Mouse (Mus musculus): ENCODE results near the gene Nlrp6.
"Not testable (repeated sequence)": the region's sequence is repeated elsewhere in the genome, so short reads cannot be mapped to it uniquely, and the experiment has no call there.

Nlrp6 gene

DNA sequence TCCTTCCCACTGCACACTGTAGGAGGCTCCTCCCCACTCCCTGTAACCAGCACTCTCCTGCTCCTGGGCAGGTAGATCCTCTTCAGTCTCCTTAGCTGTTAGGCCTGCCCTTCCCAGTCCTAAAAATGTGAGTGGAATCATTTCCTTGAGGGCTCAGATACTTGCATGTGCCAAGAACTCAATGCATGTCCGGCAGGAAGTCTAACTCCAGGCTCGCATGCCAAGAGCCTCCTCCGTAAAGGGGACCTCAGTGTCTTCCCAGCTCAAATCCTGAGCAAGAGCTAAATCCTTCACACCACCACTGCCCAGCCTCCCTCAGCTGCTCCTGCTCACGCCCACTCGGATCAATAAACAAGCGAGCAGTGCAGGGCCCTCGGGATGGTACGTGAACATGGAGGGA is 30.3 kb downstream of the Nlrp6 start:
- no peak for DNase-seq

DNA sequence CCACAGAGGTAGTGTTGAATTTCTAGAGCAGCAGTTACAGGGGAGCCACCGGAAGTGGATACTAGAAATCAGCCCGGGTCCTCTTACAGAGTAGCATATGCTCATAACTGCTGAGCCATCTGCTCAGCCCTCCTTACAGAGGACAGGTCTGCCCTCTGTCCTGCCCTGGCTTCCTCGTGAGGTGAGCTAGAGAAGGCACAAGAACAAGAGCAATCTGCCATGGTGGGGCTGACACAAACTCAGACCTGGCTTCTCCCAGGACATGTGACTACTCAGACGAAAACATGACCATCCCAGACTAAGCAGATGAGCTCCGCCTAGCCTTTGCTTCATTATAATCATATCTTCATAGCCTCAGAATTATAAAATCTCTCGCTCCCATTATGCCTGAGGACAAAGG is 31.1 kb downstream of the Nlrp6 start:
- no peak for DNase-seq

DNA sequence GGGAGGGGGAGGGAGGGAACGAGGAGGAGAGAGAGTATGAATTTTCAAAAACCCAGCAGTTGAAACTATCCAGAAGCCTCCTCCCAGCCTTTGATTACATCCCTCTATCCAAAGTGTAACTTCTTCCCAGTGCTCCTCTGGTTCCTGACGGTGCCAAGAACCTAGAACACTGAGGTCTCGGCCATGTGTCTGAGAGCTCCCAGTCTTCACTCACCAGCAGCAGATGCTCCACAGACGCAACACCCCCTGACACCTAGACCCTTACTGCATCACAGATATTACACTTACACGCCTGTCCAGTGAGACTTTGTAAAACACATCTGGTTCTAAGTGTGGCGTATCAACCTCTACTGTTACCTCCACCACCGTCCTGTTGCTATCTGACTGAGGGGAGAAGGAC is 31.7 kb downstream of the Nlrp6 start:
- DNase-seq = no peak

DNA sequence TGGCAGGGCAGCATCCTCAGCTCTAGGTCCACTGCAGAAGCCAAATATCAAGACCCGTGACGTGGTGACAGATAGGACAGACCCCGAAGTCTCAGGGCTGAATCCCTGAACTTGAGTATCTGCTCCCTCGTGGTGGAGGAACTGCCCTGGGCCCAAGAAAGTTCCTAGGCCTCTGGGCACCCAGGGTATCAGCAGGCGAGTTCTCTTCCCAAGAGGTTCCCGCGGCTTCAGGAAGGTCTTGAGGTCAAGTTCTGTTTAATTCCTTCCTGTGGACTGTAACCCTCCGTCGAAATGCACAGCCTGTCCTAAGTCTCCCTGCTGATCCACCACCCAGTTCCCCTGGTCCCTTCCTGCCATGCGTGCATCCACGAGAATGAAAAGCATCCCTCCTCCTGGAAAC is 32.4 kb downstream of the Nlrp6 start:
- DNase-seq = no peak

DNA sequence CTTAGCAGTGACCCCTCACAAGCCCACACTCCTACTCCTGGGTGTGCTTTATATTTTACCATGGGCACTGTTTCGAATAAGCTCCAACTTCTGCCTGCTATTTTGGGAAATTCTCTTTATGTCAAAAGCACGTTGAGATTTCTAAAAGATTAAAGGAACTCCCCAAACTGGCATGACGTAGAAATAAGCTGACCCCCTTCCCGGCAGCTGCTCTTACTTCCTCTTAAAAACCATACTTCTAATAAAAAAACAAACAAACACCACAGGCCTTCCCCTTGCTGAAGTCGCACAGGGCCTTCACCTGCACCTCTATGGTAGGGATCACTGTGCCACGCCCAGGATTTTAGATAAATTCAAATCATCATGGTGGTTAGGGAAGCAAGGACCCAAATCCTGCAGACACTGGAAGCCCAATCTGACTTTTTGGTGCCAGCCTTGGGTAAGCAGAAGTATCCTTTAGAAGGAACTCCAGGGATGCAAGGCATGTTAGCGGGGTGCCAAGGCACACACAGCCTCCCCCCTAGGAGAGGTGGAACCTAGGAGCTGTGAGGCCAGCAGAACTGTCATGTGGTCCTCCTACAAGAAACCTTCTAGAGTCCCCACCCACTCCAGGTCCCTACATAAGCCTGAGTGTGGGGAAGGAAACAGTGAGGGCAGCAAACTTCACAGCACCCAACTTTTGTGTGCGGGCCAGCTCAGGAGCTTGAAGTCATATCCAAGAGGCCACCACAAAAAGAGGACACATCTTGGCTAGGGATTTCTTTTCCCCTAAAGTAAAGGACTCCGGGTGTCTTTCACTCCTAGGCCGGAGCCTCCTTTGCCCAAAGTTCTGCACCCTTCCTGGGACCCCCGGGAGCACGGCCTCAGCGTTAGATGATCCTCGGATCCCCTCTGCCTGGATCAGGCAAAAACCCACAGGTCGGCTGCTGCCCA is 33.4 kb downstream of the Nlrp6 start:
- no peak for DNase-seq

DNA sequence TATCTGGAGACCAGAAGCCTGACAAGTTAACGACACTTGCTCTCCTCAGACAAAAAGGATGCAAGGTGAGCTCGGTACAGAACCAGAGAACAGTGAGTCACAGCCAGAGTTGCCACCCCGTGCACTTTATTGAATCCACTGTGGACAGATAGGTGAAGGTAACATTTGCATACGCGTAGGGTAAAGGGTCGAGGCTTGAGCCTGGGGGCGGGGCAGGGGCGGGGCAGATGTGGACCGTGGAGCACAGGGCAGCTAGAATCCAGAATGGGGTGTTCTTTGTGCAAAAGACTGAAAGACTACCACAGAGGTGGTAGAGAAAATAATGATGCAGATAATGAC is 34.0 kb downstream of the Nlrp6 start:
- DNase-seq = no peak

DNA sequence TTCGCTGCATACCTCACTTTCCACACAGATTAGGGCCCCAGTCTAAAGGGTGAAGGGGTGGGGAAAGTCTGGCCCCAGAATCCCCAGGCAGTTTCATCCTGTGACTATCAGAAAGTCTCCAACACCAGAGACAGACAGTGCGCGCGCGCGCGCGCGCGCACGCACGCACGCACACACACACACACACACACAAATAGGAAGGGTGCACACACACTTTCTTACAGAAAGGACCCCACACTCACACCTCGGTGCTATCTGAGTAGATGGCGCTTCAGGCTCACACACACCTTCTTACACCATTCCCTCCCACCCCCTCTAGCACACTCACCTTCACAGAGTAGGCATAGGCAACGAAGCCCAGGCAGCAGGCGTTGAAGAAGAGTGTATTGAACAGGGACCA is 34.6 kb downstream of the Nlrp6 start:
- DNase-seq = no peak

DNA sequence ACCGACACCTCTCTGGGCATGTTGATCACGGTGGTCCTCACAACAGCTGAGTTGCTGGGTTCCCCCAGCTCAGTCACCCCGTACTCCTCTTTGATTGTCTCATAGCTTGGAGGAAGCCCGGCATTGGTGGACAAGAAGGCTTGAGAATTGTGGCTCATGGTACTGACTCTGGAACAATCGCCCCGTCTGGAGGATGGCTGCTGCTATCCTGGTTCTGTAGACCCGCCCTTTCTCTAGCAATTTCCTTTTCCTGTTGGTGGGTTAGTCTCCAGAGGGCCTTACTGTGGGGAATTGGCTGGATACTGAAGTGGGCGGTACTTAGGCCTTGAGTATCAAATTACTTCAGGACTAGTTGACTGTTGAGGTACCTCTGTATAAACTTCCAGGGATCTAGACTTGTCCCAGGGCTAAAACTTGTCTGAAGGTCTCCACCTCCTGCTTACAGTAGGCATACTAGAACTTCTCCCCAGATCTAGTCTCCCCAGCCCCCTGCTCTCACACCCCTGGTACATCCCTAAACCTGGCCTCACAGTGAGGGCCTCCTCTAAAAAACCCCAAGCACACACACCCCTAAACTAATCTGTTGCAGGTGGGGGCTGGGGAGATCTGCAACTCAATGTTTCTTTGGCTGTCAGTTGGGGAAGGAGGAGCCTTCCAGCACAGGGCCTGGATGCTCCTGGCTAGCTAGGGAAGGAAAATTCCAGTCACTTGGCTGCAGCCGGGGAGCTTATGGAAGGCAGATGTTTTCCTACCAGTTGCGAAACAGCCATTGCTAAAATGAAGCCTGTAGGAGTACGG is 35.3 kb downstream of the Nlrp6 start, which contains the start of the genes Gm45717 and Ifitm2:
Gm45717 (minus strand) TSS at position 180 of the 798 bp plus-strand sequence.
Ifitm2 (minus strand) TSS at position 230 of the 798 bp plus-strand sequence.
- DNase-seq = no peak

DNA sequence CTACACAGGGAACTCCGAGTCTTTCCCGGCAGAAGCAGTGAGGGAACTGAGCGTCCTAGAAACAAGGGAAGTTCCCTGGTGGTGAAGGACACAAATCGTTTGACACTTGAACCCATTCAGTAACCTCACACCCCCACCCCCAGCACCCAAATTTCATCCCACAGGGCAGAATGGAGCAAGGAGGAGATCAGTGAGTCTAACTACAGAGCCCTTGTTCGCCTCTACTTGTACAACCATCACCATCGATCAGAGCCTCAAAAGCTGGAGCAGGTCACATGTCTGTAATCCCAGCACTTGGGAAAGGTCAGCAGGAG is 35.8 kb downstream of the Nlrp6 start:
- no peak for DNase-seq

DNA sequence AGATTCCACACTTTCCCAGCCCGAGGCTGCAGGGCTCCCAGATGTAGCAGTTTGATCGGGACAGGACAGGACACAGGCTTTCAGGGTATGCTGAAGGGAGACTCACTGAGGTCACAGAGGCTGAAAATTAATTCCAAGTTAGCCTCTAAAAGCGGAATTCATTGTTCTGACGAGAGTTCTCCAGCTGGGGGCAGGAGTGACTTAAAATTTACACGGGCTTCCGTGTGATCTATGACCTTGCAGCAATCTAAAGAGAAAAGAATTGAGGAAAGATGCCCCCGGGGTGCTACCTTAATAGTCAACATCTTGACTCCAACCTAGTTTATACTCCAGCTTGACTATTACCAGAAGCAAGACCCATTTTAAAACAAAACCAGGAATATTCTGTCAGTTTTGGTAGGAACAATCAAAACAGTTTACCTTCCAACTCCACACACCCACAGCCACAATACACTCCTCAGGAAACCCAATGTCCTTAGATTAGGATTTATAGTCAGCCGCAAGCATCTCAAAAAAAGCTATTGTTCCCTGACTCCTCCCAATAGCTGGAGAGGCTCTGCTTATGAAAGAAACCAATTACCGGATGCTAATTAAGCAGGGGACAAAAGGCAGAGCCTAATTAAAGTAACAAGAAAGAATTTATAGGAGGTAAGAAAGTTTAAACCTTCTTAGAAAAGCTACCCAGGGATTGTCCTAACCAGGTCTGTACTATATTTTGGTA is 38.6 kb downstream of the Nlrp6 start:
- DNase-seq = no peak

DNA sequence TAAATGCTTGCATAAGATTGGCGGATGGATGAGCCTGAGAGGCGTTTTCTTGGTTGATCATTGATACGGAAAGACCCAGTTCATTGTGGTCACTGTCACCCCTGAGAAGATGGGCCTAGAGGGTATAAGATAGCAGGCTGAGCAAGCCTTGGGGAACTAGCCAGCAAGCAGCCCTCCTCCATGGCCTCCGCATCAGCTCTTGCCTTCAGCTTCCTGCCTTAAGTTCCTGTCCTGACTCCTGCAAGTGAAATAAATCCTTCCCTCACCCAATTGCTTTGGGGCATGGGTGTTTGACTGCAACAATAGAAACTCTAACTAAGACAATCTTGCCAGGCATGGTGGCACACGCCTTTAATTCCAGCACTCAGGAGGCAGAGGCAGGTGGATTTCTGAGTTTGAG is 39.3 kb downstream of the Nlrp6 start:
- DNase-seq = no peak

DNA sequence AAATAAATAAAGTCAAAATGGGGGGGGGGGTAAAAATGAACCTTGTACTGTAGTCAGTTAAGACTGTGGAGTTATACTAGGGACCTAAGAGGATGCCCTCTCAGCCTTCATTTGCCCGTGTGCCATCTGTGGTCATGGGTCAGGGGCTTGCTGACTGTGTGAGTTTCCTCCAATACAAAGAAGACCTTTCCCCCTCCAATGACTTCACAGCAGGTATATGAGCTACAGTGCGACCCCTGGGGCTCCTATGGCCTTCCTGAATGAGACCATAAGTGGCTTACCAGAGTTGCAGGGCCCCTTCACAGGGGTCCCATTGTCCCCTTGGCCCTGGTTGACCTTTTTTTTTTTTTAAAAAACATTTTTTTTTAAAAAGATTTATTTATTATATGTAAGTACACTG is 40.7 kb downstream of the Nlrp6 start:
- DNase-seq = no peak

DNA sequence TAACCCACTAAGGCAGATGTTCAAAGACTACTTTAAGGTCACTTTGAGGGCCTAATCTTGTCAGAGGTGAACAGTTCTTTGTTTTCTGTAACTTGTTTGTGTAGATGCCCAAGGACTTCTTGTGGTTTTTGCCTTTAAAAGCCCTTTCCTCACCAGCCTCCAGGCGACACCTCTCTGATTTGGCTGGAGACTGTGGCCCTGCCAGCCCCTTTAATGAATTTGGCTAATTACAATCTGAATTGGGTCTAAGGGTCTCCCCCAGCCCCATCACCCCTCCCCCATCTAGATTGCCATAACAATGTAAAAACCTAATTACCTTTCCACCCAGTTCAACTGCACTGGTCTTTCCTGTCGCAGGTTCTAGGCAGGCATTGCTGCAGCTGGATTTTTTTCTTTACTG is 42.0 kb downstream of the Nlrp6 start:
- no peak for DNase-seq

DNA sequence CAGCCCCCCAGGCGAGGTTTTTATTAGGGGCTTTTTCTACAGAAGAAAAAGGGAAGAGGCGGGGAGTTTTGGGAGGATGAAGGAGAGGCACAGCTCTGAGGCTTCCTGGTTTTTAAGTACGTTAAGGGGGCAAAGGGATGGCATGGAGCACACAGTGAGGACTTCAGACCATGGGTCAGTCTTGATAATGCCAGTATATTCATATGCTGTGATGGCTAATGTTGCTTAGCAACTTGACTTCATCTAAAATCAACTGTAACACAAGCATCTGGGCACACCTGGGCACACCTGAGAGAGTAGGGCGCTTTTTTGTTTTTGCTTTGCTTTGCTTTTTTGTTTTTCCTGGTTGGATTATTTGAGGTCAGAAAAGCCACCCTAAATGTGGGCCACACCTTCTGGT is 46.2 kb downstream of the Nlrp6 start, which contains the start of gene Ifitm1:
Ifitm1 (plus strand) TSS at position 301 of the 400 bp plus-strand sequence.
- no peak for DNase-seq

DNA sequence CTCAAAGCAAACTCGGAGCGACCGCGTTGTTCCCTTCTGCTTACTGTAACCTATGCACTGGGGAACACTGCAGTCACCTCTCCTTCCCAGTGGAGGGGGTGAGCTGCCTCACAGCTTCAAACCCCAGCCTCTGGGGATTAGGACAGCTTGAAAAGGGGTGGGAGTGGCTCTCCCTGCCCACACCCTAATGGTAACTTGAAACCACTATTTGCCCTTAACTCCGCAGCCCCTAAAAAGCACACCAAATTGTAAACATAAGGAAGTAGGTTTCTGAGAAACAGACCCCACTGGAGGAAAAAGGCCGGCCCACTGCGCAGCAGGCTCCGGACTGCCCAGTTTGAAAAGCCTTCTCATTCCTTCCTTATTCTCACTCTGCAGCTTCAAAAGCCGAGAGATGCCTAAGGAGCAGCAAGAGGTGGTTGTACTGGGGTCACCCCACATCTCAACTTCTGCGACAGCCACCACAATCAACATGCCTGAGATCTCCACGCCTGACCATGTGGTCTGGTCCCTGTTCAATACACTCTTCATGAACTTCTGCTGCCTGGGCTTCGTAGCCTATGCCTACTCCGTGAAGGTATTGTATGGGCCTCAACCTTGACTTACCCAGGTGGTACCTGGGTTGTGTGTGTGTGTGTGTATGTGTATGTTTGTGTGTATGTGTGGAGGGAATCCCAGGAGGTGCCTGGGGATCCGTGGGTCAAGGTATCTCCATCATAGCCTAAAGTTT is 47.3 kb downstream of the Nlrp6 start:
- DNase-seq = no peak

DNA sequence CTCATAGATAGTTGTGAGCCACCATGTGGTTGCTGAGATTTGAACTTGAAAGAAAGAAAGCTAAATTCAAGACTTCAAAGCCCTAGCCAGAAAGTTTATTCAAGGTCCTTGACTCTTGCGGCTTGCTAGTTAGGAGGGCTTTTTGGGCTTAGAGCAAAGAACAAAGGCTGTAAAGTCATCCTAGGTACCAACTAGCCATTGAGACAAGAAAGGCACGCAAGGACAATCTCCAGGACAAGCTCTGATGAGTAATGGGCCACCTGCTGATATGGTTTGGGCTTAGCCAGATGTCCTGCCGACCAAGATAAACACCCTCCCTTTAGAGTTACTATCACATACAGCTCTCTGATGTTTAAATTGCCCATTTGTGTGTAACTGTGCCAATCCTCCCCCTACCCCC is 48.0 kb downstream of the Nlrp6 start:
- not testable (repeated sequence) for DNase-seq

DNA sequence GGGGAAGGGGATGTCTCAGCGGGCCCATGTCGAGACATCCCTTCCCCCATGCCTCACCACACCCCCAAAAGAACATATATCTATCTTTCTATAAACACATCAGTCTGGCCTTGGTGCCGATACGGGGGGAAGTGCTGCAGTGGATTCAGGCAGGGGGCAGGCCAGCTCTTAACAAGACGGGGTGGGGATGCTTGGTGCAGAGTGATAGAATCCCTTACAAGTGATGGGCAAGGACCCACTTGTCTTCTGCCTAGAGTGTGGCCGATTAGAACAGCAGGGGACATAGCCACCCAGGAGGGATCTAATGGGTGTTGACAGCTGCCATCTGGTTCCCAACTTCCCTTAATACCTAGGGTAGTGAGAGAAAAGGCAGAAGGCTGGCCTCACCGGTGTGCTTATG is 50.2 kb downstream of the Nlrp6 start:
- DNase-seq = no peak

DNA sequence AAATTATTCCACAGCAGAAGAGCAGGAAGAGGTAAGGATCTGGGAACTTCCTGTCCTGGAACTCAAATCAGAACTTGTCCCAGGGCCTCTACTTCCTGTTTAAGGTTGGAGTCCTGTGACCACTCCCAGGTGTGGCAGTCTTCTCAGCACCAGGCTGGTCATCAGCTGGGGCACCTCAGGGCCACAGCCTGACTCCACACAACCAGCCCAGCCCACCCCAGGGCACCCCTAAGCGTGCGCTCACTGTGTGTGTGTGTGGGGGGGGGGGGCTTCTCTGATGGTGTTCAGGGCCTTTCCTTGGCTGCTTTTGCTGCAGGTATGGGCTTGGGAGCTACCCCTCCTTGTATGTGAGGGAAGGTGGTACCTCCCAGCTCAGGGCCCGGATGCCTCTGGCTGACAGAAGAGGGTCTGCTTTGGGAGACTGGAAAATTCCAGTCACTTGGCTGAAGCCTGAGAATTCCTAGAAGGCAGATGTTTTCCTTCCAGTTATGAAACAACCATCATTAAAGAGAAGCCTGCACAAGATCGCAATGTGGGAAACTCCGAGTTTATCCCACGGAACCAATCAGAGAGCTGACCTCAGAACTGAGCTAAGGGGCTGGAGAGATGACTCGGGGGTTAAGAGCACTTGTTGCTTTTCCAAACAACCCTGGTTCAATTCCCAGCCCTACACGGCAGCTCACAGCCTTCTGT is 50.9 kb downstream of the Nlrp6 start:
- DNase-seq = no peak

DNA sequence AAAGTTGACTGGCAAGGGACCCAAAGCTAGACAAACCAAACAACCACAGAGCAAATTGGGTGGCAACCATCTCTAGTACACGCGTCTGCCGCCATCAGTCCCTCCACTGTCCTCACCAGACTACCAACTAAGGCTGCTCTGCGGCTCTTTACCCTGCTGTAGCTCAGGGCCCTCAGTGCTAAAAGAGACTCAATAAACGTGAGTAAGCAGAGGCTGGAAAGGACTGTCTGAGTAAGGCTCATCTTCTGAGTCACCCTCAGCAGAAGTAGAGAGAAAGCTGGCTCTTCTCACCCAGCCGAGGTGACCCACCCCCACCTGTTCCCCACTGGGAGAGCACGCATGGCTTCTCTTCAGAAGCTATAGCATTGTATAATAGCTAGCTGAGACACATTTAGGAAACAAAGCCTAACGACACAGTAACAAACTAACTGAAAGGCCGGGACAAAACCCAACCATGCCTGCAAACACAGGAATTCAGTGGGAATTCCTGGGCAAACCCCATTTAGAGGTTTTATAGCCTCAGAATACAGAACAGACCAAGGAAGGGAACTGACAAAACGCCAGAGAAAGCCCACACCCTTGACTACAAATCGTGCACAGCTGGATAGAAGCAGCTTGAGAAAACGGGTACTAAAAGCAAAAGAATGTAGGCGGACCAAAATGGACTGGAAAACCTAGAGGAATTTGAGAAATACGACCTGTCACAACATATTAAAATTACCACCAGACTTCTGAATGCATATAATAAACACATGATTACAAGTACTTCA is 52.9 kb downstream of the Nlrp6 start:
- no peak for DNase-seq

DNA sequence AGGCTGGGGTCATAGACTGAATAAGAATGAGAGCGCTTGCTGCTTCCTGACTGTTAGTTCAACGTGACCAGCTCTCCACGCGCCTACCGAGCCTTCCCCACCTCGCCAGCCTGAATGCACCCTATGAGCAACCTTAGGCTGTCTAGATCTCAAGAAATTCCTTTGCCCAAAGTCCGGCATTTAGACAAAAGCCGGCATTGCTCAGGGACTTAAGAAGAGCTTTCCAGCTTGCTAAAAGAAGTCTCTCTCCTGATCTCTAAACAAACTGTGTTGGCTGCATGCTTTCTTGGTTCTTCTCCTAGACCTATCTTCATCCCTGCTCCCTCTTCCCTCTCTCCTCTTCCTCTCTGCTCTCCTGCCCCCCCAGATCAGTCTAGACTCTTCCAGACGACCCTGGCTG is 54.2 kb downstream of the Nlrp6 start:
- DNase-seq = no peak

DNA sequence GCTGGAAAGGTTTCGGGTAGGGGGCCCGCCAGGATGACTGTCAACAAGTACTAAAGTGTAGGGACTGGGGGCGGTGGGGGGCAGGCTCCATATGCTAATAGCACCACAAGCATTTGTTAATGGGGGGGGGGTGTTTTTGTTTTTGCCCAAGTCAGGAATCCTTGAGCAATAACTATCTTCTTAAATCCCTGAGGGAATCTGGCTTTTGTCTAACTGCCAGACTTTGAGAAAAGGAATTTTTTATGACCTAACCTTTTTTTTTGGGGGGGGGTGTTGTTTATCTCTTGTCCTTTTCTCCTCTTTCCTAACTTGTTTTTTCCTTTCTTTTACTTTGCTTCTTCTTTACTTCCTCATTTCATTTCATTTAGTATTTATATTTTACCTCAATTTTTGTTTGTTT is 54.8 kb downstream of the Nlrp6 start:
- DNase-seq = no peak

Measured in thymus, adult 18-20 months (tissue).